ENCODE assay signal across 10 mouse cellular contexts in the genomic region with DNA sequence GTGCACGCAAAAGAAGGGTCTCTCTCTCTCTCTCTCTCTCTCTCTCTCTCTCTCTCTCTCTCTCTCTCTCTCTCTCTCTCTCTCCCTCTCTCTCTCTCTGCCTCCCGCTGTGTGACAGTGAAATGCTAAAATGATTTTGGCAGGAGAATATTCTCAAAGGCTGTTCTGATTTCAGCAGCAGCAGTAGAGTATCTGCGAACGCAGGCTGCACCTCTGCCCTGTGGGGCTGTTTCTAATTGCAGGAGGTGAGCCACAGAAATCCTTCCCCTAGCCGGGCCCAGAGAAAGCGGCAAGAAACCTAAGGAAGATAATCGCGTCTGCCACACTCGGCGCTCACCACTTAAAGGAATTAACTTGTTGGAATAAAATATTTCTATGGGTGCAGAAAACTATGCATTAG.
DNase-seq lines count a peak whose midpoint lies in the region; ATAC-seq lines count a peak whose summit lies in the region.
"Had no signal": no experiment of that assay in that cellular context is flagged by ENCODE, and none has a peak within 500 bp of the region (broad histone marks: within the 10 kb centered on the region; RNA-seq: fewer than 3 reads in every experiment).

No protein-coding gene starts in this region.

- peaks cover 52% of the 10 kb centered on the region for H3K27me3 ChIP-seq in midbrain, embryonic 10.5 days (ENCODE audit: low read depth, poor library complexity, severe bottlenecking)
- no peaks in the 10 kb centered on the region for H3K27me3 ChIP-seq in midbrain, embryonic 11.5 days (ENCODE audit: control insufficient read depth, insufficient read depth, low read length)
- peaks cover 18% of the 10 kb centered on the region; the same call in 1 of the 2 replicates for H3K27me3 ChIP-seq in limb, embryonic 12.5 days

- no peak overlapping the region; the same call in 1 of the 2 replicates for H3K4me2 ChIP-seq in midbrain, embryonic 11.5 days
- H3K4me2 ChIP-seq in limb, embryonic 12.5 days: peak overlapping the region; percentile 37

- no peaks in the 10 kb centered on the region for H3K4me1 ChIP-seq in midbrain, embryonic 10.5 days
- no peaks in the 10 kb centered on the region for H3K4me1 ChIP-seq in midbrain, embryonic 11.5 days (ENCODE audit: control insufficient read depth, insufficient read depth, low read length)
- H3K4me1 ChIP-seq in limb, embryonic 12.5 days (replicated peaks): peaks cover 10% of the 10 kb centered on the region; the same call in 1 of the 2 replicates

- 47% methylated on average over 10 of the region's 10 CpGs for WGBS in midbrain, embryonic 10.5 days
- WGBS in midbrain, embryonic 11.5 days: 40% methylated on average over 10 of the region's 10 CpGs
- 27% methylated on average over 9 of the region's 10 CpGs for WGBS in limb, embryonic 12.5 days

- no peak for ATAC-seq in midbrain, embryonic 11.5 days (ENCODE audit: low FRiP score)
- no peak for ATAC-seq in limb, embryonic 12.5 days (ENCODE audit: insufficient number of reproducible peaks, insufficient read depth, low FRiP score, low TSS enrichment, low read depth)
- ATAC-seq: inflammation-experienced regulatory T-cells, adult 6 months had no signal

- no peaks in the 10 kb centered on the region for H3K36me3 ChIP-seq in midbrain, embryonic 10.5 days
- H3K36me3 ChIP-seq in midbrain, embryonic 11.5 days (ENCODE audit: control insufficient read depth, insufficient read depth, low read length): no peaks in the 10 kb centered on the region
- H3K36me3 ChIP-seq in limb, embryonic 12.5 days: no peaks in the 10 kb centered on the region

- H3K27ac ChIP-seq in midbrain, embryonic 10.5 days (replicated peaks): no peak overlapping the region
- no peak overlapping the region for H3K27ac ChIP-seq in midbrain, embryonic 11.5 days (ENCODE audit: low read depth, low read length)
- no peak overlapping the region for H3K27ac ChIP-seq in limb, embryonic 12.5 days
- H3K27ac ChIP-seq: left cerebral cortex, adult 2 months had no signal

- peak; percentile 67 for DNase-seq in heart, adult 11 months
- no peak for DNase-seq in heart, postnatal 4 days
- no peak for DNase-seq in midbrain, embryonic 10.5 days (ENCODE audit: low spot score)
- DNase-seq in midbrain, embryonic 11.5 days (ENCODE audit: low spot score, missing footprints): no peak
- no peak for DNase-seq in spleen, postnatal 14 days (ENCODE audit: low spot score in 2 of 2)
- no peak for DNase-seq in urinary bladder, adult 2 months (ENCODE audit: low spot score)
- no peak for DNase-seq in spleen, adult 18-20 months

- H3K9ac ChIP-seq in midbrain, embryonic 11.5 days (ENCODE audit: low read length): no peak overlapping the region
- no peak overlapping the region for H3K9ac ChIP-seq in limb, embryonic 12.5 days (replicated peaks)

- H3K9me3 ChIP-seq in midbrain, embryonic 10.5 days (replicated peaks): no peaks in the 10 kb centered on the region
- no peaks in the 10 kb centered on the region for H3K9me3 ChIP-seq in midbrain, embryonic 11.5 days (ENCODE audit: control insufficient read depth, low read length)
- no peaks in the 10 kb centered on the region for H3K9me3 ChIP-seq in limb, embryonic 12.5 days

- 0 out of 2 replicates have a peak overlapping the region, but pooled peaks have one; percentile 18 for H3K4me3 ChIP-seq in midbrain, embryonic 10.5 days
- H3K4me3 ChIP-seq in midbrain, embryonic 11.5 days (ENCODE audit: low read depth, low read length): no peak overlapping the region
- no peak overlapping the region for H3K4me3 ChIP-seq in limb, embryonic 12.5 days (replicated peaks)
